Mouse (Mus musculus) thymus, adult 2 months (tissue): ENCODE results near the gene Tmtc1.

ENCODE experiments used
- CTCF ChIP-seq: fragments of 200-500 bp; IDR thresholded peaks from 2 replicates; pipeline ENCODE4 v1.5.1; 2012; ENCODE audit warnings: mild to moderate bottlenecking, control low read depth, low read length, moderate library complexity, borderline replicate concordance; ENCODE audit not compliant: control insufficient read depth, poor library complexity, insufficient read depth; ENCODE audit errors: extremely low read depth
- POLR2A ChIP-seq: fragments of 200-500 bp; IDR thresholded peaks from 2 replicates; pipeline ENCODE4 v1.6.1; 2012; ENCODE audit warnings: mild to moderate bottlenecking, low read length, control low read depth, moderate library complexity; ENCODE audit not compliant: control insufficient read depth, poor library complexity, insufficient read depth; ENCODE audit errors: extremely low read depth

DNA sequence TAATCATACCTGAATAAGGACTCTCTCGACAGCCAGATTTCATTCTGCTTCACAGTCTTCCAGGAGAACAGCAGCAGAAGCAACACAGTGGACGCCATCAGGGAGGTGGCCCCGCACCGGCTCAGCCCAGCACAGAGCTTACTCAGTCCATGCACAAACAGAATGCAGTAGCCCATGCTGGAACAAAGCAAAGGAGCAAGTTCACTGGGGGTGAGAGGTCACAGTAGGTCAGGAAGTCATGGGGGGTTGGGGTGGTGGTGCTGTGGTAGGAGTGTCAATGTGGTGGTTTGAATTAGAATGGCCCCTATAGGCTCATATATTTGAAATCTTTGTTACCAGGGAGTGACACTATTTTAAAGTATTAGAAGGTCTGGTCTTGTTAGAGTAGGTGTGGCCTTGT lies 149.7 kb downstream of the Tmtc1 start:
- TF ChIP-seq CTCF (no peak), POLR2A (no peak)
